Mouse (Mus musculus): ENCODE data around the gene Snai1. TPM values are rescaled to one million over a fixed set of nuclear protein-coding genes. Genes with fewer than 3 reads are reported as not detected.

Gene Snai1
- polyA plus RNA-seq, 1 experiment from 2014 or later: 17.4 TPM

DNA sequence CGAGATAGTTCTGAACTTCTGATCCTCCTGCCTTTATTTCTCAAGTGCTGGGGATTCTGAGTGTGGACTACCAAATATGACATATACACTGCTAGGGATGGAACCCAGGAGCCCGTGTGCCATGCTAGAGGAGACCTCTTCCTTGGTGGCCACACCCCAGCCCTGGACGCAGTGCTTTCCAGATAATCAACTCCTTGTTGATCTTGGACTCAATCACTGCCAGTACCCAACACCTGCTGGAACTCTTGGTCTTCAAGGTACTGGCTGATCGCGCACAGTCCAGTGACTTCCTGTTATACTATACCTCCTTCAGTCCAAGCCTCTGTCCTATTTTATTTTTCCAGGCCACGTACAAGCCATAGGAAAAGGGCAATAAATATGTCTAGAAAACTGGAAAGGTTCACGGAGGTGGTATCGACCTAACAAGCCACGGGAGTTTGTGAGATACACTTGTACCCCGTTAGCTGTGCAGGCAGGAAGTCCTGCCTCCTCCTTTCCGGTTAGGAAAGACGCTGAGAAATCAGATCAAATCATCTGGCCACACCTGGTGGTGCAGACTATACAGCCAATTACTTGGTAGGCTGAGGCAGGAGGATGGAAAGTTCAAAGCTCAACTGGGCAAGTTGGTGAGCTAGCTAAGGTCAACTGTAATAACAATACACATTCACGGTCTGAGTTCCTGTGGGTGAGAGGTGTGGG lies 35.3 kb upstream of the Snai1 start:
- Histone ChIP-seq H3K4me1 (replicated peaks; ENCODE audit: control insufficient read depth, insufficient read depth, low read length) (peaks cover 15% of the 10 kb centered on the region), H3K4me2 (ENCODE audit: low read length) (peak overlapping the region; percentile 89), H3K36me3 (ENCODE audit: control insufficient read depth, insufficient read depth, low read length) (peaks cover 10% of the 10 kb centered on the region; the same call in 1 of the 2 replicates), H3K9me3 (ENCODE audit: control insufficient read depth, low read length) (0 out of 2 replicates have a peak, but pooled peaks cover 3% of the 10 kb centered on the region), H3K27me3 (replicated peaks; ENCODE audit: control insufficient read depth, insufficient read depth, low read length) (no peaks in the 10 kb centered on the region), H3K27ac (ENCODE audit: low read depth) (no peak overlapping the region), H3K4me3 (ENCODE audit: low read depth, low read length) (peak overlapping the region; percentile 99), H3K9ac (ENCODE audit: low read length) (no peak overlapping the region)
- ATAC-seq (replicated peaks; ENCODE audit: low FRiP score, low TSS enrichment, low read depth): no peak; the same call in 1 of the 2 replicates
- 45% methylated on average over 13 of the region's 13 CpGs for whole genome bisulfite sequencing
- no peak for DNase-seq (ENCODE audit: low spot score)

DNA sequence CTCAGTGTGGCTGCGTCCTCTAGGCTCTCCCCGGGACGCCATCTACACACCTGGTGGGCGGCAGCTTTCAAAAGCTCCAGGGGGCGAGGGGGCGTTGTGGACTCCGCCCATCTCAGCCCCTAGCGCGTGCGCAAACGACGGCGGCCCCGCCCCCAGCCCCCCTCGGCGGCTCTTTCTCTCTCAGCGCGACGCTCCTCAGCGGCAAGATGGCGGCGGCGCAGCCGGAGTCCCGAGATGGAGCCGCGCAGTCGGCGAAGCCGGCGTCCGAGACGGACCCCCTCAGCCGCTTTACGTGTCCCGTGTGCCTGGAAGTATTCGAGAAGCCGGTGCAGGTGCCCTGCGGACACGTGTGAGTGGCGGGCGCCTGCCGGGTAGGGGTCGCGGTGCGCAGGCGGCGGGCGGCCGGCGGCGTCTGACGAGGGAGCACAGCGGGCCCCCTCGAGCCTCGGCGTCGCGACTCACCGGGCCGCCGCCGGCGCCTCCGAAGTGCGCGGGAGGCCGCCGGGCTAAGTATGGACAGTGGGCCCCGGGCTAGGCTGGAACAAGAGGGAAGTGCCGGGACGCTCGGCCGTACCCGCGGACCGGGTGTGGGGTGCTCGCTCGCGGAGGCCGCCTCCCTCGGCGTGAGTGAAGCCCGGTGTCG lies 34.6 kb upstream of the Snai1 start:
- Histone ChIP-seq H3K4me2 (ENCODE audit: low read length) (peak overlapping the region; percentile 89), H3K9me3 (ENCODE audit: control insufficient read depth, low read length) (0 out of 2 replicates have a peak, but pooled peaks cover 3% of the 10 kb centered on the region), H3K36me3 (ENCODE audit: control insufficient read depth, insufficient read depth, low read length) (peaks cover 17% of the 10 kb centered on the region), H3K27me3 (replicated peaks; ENCODE audit: control insufficient read depth, insufficient read depth, low read length) (no peaks in the 10 kb centered on the region), H3K27ac (ENCODE audit: low read depth) (peak overlapping the region; percentile 80), H3K9ac (ENCODE audit: low read length) (peak overlapping the region; percentile 86), H3K4me3 (ENCODE audit: low read depth, low read length) (peak overlapping the region; percentile 99), H3K4me1 (replicated peaks; ENCODE audit: control insufficient read depth, insufficient read depth, low read length) (peaks cover 15% of the 10 kb centered on the region)
- ATAC-seq (replicated peaks; ENCODE audit: low FRiP score, low TSS enrichment, low read depth): peak; percentile 87
- under 1% methylated on average over 85 of the region's 85 CpGs for WGBS
- DNase-seq (ENCODE audit: low spot score): peak; percentile 93

DNA sequence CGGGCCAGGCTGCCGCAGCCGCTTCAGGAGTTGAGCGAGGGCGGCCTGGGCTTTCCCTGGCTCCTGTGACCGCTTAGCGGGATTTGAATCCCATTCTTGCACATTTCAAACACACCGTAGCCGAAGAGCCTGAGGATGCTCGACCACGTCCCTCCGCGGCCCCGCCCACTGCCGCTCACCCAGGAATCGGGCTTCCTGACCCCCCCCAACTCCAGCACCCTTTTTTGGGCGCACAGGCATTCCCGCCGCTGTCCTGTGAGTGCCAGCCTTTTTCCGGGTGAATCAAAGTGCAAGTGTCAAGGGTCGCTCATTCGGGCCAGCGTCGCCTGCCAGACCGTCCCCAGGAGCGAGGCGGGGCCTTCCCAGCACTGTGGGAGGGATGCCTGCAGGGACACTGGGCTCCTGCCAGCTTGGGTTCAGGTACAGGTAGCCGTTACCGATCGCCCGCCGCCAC lies 34.1 kb upstream of the Snai1 start:
- no peaks in the 10 kb centered on the region for H3K27me3 ChIP-seq (replicated peaks; ENCODE audit: control insufficient read depth, insufficient read depth, low read length)
- H3K36me3 ChIP-seq (ENCODE audit: control insufficient read depth, insufficient read depth, low read length): peaks cover 22% of the 10 kb centered on the region
- peaks cover 15% of the 10 kb centered on the region for H3K4me1 ChIP-seq (replicated peaks; ENCODE audit: control insufficient read depth, insufficient read depth, low read length)
- peak overlapping the region; percentile 89 for H3K4me2 ChIP-seq (ENCODE audit: low read length)
- H3K9me3 ChIP-seq (ENCODE audit: control insufficient read depth, low read length): 0 out of 2 replicates have a peak, but pooled peaks cover 3% of the 10 kb centered on the region
- H3K4me3 ChIP-seq (ENCODE audit: low read depth, low read length): peak overlapping the region; percentile 99
- WGBS: 1% methylated on average over 32 of the region's 32 CpGs
- H3K9ac ChIP-seq (ENCODE audit: low read length): peak overlapping the region; percentile 86
- peak; percentile 24; the same call in 1 of the 2 replicates for ATAC-seq (replicated peaks; ENCODE audit: low FRiP score, low TSS enrichment, low read depth)
- DNase-seq (ENCODE audit: low spot score): peak; percentile 77
- peak overlapping the region; percentile 80 for H3K27ac ChIP-seq (ENCODE audit: low read depth)

DNA sequence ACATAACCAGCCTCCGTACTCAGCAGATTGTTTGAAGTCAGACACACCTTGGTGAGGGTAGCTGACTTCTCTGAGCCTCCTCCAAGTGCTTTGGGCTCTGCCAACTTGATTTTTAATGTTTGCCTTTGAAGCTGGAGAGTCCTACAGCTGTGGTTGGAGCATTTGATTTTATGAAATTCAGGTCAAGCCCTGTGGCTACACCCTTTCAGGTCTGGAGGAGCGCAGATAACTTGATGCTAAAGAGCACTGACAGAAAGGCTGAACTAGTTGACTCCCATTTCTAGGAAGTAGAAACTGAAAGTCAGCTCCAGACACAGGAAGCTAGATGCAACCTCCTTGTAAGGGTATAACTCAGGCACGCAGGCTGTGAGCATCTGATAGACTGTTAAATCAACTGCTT lies 32.9 kb upstream of the Snai1 start:
- Histone ChIP-seq H3K36me3 (ENCODE audit: control insufficient read depth, insufficient read depth, low read length) (peaks cover 34% of the 10 kb centered on the region), H3K9me3 (ENCODE audit: control insufficient read depth, low read length) (no peaks in the 10 kb centered on the region), H3K4me1 (replicated peaks; ENCODE audit: control insufficient read depth, insufficient read depth, low read length) (peaks cover 15% of the 10 kb centered on the region), H3K27me3 (replicated peaks; ENCODE audit: control insufficient read depth, insufficient read depth, low read length) (no peaks in the 10 kb centered on the region), H3K4me2 (ENCODE audit: low read length) (peak overlapping the region; percentile 89; the same call in 1 of the 2 replicates), H3K4me3 (ENCODE audit: low read depth, low read length) (no peak overlapping the region), H3K27ac (ENCODE audit: low read depth) (no peak overlapping the region), H3K9ac (ENCODE audit: low read length) (no peak overlapping the region)
- WGBS: 67% methylated on average over 3 of the region's 3 CpGs
- DNase-seq (ENCODE audit: low spot score) (no peak), ATAC-seq (replicated peaks; ENCODE audit: low FRiP score, low TSS enrichment, low read depth) (no peak)

DNA sequence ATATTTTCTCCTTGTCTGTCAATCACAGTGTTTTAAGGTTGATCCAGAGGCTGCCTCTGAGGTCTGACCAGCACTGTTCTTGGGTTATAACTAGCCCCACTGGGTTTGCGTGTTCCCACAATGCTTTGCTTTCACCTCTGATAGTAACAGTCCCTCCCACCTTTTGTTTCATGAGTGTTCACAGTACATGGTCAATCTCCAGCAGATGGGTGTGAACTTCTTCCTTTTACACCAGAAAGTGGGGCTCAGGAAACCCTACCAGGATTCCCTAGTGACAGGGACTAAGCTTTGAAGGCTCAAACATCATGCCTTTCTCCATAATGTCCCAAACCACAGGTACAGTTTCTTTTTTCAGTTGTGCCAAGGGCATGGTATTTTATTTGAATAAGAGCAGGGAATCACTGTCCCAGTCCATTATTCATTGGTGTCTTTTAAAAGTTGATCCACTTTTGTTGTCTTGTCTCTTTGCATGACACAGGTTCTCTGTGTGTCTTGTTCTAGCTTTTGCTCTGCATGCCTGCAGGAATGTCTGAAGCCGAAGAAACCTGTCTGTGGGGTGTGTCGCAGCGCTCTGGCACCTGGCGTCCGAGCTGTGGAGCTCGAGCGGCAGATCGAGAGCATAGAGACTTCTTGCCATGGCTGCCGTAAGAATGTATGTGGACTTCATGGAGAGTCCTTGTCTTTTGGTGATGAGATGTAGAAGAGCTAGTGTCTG lies 31.3 kb upstream of the Snai1 start:
- no peak overlapping the region for H3K27ac ChIP-seq (ENCODE audit: low read depth)
- ATAC-seq (replicated peaks; ENCODE audit: low FRiP score, low TSS enrichment, low read depth) (no peak), DNase-seq (ENCODE audit: low spot score) (no peak)
- H3K36me3 ChIP-seq (ENCODE audit: control insufficient read depth, insufficient read depth, low read length): peaks cover 50% of the 10 kb centered on the region
- WGBS: 89% methylated on average over 10 of the region's 10 CpGs
- no peaks in the 10 kb centered on the region for H3K9me3 ChIP-seq (ENCODE audit: control insufficient read depth, low read length)
- H3K4me3 ChIP-seq (ENCODE audit: low read depth, low read length): no peak overlapping the region
- H3K4me2 ChIP-seq (ENCODE audit: low read length): no peak overlapping the region
- no peaks in the 10 kb centered on the region for H3K27me3 ChIP-seq (replicated peaks; ENCODE audit: control insufficient read depth, insufficient read depth, low read length)
- H3K4me1 ChIP-seq (replicated peaks; ENCODE audit: control insufficient read depth, insufficient read depth, low read length): peaks cover 15% of the 10 kb centered on the region
- no peak overlapping the region for H3K9ac ChIP-seq (ENCODE audit: low read length)

DNA sequence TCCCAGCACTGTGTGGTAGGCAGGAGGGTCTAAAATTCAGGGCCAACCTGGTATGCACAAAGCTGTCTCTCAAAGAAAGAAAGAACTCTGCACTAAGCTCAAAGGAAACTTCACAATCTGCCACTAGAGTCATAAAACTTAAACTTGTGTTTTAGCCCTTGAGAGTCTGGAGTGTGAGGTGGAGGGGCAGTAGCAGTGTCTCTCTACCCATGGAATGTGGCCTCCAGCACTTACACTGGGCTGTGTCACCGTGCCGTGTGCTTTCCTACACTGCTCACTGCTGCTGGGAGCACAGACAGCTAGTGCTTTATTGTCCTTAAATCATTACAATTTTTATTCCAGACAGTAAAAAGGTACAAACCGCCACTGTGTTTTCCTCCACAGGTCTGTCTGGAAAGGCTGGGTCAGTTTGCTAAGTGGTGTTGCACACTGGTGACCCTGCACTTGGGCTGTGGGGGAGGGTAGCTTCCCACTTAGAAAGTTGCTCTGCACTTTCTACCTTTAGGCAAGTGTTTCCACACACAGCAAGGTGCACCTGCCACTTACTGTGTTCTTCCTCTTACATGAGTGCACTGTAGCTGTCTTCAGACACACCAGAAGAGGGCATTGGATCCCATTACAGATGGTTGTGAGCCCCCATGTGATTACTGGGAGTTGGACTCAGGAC lies 30.1 kb upstream of the Snai1 start:
- Histone ChIP-seq H3K36me3 (ENCODE audit: control insufficient read depth, insufficient read depth, low read length) (peaks cover 61% of the 10 kb centered on the region), H3K4me1 (replicated peaks; ENCODE audit: control insufficient read depth, insufficient read depth, low read length) (peaks cover 15% of the 10 kb centered on the region), H3K4me3 (ENCODE audit: low read depth, low read length) (no peak overlapping the region), H3K9me3 (ENCODE audit: control insufficient read depth, low read length) (no peaks in the 10 kb centered on the region), H3K27me3 (replicated peaks; ENCODE audit: control insufficient read depth, insufficient read depth, low read length) (no peaks in the 10 kb centered on the region), H3K4me2 (ENCODE audit: low read length) (no peak overlapping the region), H3K27ac (ENCODE audit: low read depth) (no peak overlapping the region), H3K9ac (ENCODE audit: low read length) (no peak overlapping the region)
- WGBS: 85% methylated on average over 3 of the region's 3 CpGs
- ATAC-seq (replicated peaks; ENCODE audit: low FRiP score, low TSS enrichment, low read depth) (no peak), DNase-seq (ENCODE audit: low spot score) (no peak)

DNA sequence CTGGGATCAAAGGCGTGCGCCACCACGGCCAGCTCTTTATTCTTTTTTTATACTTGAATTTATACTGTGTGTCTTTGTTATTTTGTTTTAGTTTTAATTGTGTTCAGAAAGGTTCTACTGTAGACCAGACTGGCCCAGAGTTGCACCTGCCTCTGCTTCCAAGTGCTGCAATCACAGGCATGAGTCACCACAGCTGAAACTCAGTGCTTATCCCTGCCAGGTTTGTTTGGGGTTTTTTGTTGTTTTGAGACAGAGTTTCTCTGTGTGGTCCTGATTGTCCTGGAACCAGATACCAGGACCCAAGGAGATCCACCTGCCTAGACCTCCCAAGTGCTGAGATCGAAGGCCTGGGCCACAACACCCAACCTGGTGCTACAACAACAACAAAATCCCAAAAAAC lies 29.4 kb upstream of the Snai1 start:
- DNase-seq (ENCODE audit: low spot score) (no peak), ATAC-seq (replicated peaks; ENCODE audit: low FRiP score, low TSS enrichment, low read depth) (no peak)
- WGBS: 90% methylated on average over 4 of the region's 4 CpGs
- no peak overlapping the region for H3K9ac ChIP-seq (ENCODE audit: low read length)
- H3K27me3 ChIP-seq (replicated peaks; ENCODE audit: control insufficient read depth, insufficient read depth, low read length): no peaks in the 10 kb centered on the region
- H3K4me1 ChIP-seq (replicated peaks; ENCODE audit: control insufficient read depth, insufficient read depth, low read length): peaks cover 15% of the 10 kb centered on the region
- H3K9me3 ChIP-seq (ENCODE audit: control insufficient read depth, low read length): no peaks in the 10 kb centered on the region
- H3K36me3 ChIP-seq (ENCODE audit: control insufficient read depth, insufficient read depth, low read length): peaks cover 69% of the 10 kb centered on the region
- no peak overlapping the region for H3K4me2 ChIP-seq (ENCODE audit: low read length)
- no peak overlapping the region for H3K27ac ChIP-seq (ENCODE audit: low read depth)
- no peak overlapping the region for H3K4me3 ChIP-seq (ENCODE audit: low read depth, low read length)

DNA sequence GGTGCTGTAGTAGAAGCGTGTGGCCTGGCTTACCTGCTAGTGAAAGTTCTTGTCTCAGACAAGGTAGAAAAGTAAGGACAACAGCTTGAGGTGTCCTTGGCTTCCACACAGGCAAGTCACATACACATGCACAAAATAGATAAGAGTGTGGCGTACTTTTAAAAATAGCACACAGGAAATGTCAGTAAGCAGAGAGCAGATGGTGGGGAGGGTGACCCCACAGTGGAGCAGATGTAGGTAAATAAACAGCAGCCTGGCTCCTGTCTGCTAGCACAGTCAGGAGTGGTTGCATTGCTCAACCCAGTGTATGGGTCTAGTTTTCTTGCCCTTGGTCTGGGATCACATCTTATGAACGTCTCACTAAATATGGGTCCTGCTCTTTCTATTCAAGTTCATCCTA lies 27.5 kb upstream of the Snai1 start:
- Histone ChIP-seq H3K9ac (ENCODE audit: low read length) (no peak overlapping the region), H3K27me3 (replicated peaks; ENCODE audit: control insufficient read depth, insufficient read depth, low read length) (no peaks in the 10 kb centered on the region), H3K9me3 (ENCODE audit: control insufficient read depth, low read length) (no peaks in the 10 kb centered on the region), H3K4me1 (replicated peaks; ENCODE audit: control insufficient read depth, insufficient read depth, low read length) (peaks cover under 1% of the 10 kb centered on the region; the same call in 1 of the 2 replicates), H3K36me3 (ENCODE audit: control insufficient read depth, insufficient read depth, low read length) (peaks cover 88% of the 10 kb centered on the region), H3K27ac (ENCODE audit: low read depth) (no peak overlapping the region), H3K4me2 (ENCODE audit: low read length) (no peak overlapping the region), H3K4me3 (ENCODE audit: low read depth, low read length) (no peak overlapping the region)
- no peak for ATAC-seq (replicated peaks; ENCODE audit: low FRiP score, low TSS enrichment, low read depth)
- no peak for DNase-seq (ENCODE audit: low spot score)
- WGBS: 79% methylated on average over 3 of the region's 3 CpGs
